Mouse (Mus musculus): ENCODE measurements around the gene Ggta1. TPM values are rescaled to one million over a fixed set of nuclear protein-coding genes. Genes with fewer than 3 reads are reported as not detected.

Gene Ggta1
- polyA plus RNA-seq, 1 experiment from 2014 or later: 14.6 TPM

DNA sequence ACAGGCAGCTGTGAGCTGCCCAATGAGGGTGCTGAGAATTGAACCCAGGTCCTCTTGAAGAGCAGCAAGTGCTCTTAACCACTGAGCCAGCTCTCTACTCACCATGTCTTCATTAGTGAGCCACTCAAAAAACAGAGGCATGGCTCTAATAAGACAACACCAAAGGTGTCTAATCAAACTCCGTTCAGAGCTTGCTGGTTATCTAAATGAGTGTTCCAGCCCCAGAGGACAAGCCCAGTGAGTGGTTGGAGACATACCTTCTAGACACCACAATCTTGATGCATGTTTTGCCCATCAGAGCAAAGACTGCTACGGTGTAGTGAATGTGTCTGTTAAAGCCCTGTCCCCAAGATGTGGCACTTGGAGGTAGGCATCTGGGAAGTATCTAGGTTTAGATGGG is 43.4 kb downstream of the Ggta1 start:
- H3K27ac ChIP-seq (ENCODE audit: low read length): no peak overlapping the region
- H3K4me2 ChIP-seq (ENCODE audit: low read depth, low read length): no peak overlapping the region
- ATAC-seq: no peak
- WGBS: 94% methylated on average over 2 of the region's 2 CpGs
- H3K4me1 ChIP-seq (ENCODE audit: control insufficient read depth, insufficient read depth, low read length): no peaks in the 10 kb centered on the region
- peaks cover 12% of the 10 kb centered on the region for H3K36me3 ChIP-seq (ENCODE audit: control insufficient read depth, insufficient read depth, low read length)
- H3K9ac ChIP-seq (ENCODE audit: low read depth, low read length): no peak overlapping the region
- 0 out of 2 replicates have a peak, but pooled peaks cover 3% of the 10 kb centered on the region for H3K9me3 ChIP-seq (ENCODE audit: control insufficient read depth, low read length)
- H3K27me3 ChIP-seq (replicated peaks; ENCODE audit: control insufficient read depth, insufficient read depth, low read length): no peaks in the 10 kb centered on the region
- no peak overlapping the region for H3K4me3 ChIP-seq (ENCODE audit: low read length)

DNA sequence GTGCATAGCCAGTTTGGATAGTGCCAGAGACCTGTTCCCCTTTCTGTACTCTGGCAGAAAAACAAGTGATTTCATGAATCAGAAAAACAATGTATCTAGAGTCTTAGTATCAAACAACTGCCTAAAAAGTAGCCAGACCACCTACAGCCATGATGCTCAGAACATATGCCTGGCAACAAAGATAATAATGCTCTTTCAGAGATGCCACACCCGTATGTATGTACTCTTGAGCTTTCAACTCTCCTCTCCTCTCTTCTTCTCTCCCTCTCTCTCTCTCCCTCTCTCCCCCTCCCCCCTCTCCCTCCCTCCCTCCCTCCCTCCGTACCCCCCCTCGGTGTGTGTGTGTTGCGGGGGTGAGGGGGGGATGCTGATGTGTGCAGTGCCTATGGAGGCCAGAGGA is 43.8 kb downstream of the Ggta1 start:
- 92% methylated on average over 4 of the region's 4 CpGs for WGBS
- Histone ChIP-seq H3K4me3 (ENCODE audit: low read length) (no peak overlapping the region), H3K9ac (ENCODE audit: low read depth, low read length) (no peak overlapping the region), H3K4me1 (ENCODE audit: control insufficient read depth, insufficient read depth, low read length) (no peaks in the 10 kb centered on the region), H3K27me3 (replicated peaks; ENCODE audit: control insufficient read depth, insufficient read depth, low read length) (no peaks in the 10 kb centered on the region), H3K4me2 (ENCODE audit: low read depth, low read length) (no peak overlapping the region), H3K36me3 (ENCODE audit: control insufficient read depth, insufficient read depth, low read length) (peaks cover 12% of the 10 kb centered on the region), H3K27ac (ENCODE audit: low read length) (no peak overlapping the region), H3K9me3 (ENCODE audit: control insufficient read depth, low read length) (0 out of 2 replicates have a peak, but pooled peaks cover 3% of the 10 kb centered on the region)
- no peak for ATAC-seq

DNA sequence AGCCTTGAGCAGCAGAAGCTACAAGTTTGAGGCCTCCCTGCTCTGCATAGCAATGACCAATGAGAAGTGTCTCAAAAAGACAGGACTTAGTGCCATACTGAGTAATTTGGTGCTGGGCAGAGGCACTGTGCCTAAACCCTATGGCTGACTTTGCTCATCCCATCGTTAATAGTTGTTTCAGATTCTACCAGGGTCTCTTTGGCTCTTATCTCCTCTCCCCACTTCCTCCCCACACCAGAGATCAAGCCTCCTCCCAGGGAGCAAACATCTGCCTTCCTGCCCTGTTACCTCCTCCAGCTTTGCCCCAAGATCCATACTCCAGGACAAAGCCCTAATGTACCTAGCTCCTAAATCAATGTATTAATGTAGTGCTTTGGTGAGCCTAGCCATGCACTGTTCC is 45.8 kb downstream of the Ggta1 start:
- Histone ChIP-seq H3K9me3 (ENCODE audit: control insufficient read depth, low read length) (0 out of 2 replicates have a peak, but pooled peaks cover 3% of the 10 kb centered on the region), H3K36me3 (ENCODE audit: control insufficient read depth, insufficient read depth, low read length) (peaks cover 12% of the 10 kb centered on the region), H3K9ac (ENCODE audit: low read depth, low read length) (no peak overlapping the region), H3K4me2 (ENCODE audit: low read depth, low read length) (no peak overlapping the region), H3K4me3 (ENCODE audit: low read length) (no peak overlapping the region), H3K4me1 (ENCODE audit: control insufficient read depth, insufficient read depth, low read length) (no peaks in the 10 kb centered on the region), H3K27ac (ENCODE audit: low read length) (no peak overlapping the region), H3K27me3 (replicated peaks; ENCODE audit: control insufficient read depth, insufficient read depth, low read length) (no peaks in the 10 kb centered on the region)
- 71% methylated on average over 1 of the region's 1 CpGs for WGBS
- no peak for ATAC-seq

DNA sequence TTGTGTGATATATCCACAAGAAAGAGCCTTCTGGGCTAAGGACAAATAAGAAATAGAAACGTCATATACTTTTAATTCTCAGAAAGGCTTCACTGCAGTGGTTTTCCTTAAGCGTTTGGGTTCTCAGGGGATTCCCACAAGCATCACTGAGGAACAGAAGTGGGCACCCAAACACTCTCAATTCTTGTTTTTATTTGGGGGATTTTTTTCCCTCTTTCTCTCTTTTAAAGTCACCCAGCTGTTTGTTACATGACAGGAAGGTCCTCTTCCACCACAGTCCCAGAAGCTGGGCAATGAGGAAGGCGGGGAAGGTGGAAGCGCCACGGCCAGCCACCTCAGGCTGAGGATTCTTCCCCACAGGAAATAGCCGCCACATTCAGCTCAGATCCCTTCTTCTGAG is 46.6 kb downstream of the Ggta1 start:
- Histone ChIP-seq H3K4me1 (ENCODE audit: control insufficient read depth, insufficient read depth, low read length) (no peaks in the 10 kb centered on the region), H3K4me3 (ENCODE audit: low read length) (no peak overlapping the region), H3K9ac (ENCODE audit: low read depth, low read length) (no peak overlapping the region), H3K9me3 (ENCODE audit: control insufficient read depth, low read length) (0 out of 2 replicates have a peak, but pooled peaks cover 3% of the 10 kb centered on the region), H3K36me3 (ENCODE audit: control insufficient read depth, insufficient read depth, low read length) (peaks cover 12% of the 10 kb centered on the region), H3K27me3 (replicated peaks; ENCODE audit: control insufficient read depth, insufficient read depth, low read length) (no peaks in the 10 kb centered on the region), H3K4me2 (ENCODE audit: low read depth, low read length) (no peak overlapping the region), H3K27ac (ENCODE audit: low read length) (no peak overlapping the region)
- WGBS: 77% methylated on average over 6 of the region's 6 CpGs
- no peak for ATAC-seq

DNA sequence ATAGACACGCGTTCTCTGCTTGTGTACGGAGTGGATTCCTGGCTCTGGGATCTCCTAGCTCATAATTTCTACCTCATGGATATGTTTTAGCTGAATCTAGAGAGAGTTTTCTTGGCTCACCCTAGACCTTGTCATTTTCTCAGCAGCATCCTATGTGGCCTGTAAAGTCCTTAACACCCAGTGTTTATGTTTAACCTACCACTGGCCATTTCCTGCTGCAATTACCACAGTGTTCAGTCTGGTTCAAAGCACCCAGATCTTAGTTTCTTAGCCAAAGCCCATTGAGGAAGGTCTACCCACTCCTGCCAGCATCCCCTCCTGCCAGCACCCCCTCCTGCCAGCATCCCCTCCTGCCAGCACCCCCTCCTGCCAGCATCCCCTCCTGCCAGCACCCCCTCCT is 50.2 kb downstream of the Ggta1 start:
- Histone ChIP-seq H3K27ac (ENCODE audit: low read length) (no peak overlapping the region), H3K9me3 (ENCODE audit: control insufficient read depth, low read length) (no peaks in the 10 kb centered on the region), H3K36me3 (ENCODE audit: control insufficient read depth, insufficient read depth, low read length) (no peaks in the 10 kb centered on the region), H3K27me3 (replicated peaks; ENCODE audit: control insufficient read depth, insufficient read depth, low read length) (no peaks in the 10 kb centered on the region), H3K9ac (ENCODE audit: low read depth, low read length) (no peak overlapping the region), H3K4me3 (ENCODE audit: low read length) (no peak overlapping the region), H3K4me1 (ENCODE audit: control insufficient read depth, insufficient read depth, low read length) (no peaks in the 10 kb centered on the region), H3K4me2 (ENCODE audit: low read depth, low read length) (no peak overlapping the region)
- ATAC-seq: no peak
- WGBS: 92% methylated on average over 3 of the region's 3 CpGs

DNA sequence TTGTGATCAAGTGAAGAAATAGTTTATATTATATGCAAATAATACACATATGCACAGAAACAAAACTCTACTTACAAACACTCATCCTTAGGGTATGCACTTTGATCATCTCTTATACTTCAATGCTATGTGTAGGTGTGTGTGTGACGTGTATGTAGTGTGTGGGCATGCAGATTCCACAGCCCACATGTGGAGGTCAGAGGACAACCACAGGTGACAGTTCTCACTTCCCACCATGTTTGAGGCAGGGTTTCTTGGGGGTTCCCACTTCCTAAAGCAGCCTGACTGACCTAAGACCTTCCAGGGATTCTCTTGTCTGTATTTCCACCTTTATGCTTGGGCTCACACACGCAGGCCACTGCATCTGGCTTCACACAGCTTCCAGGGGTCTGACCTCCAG is 50.8 kb downstream of the Ggta1 start:
- no peak for ATAC-seq
- no peak overlapping the region for H3K9ac ChIP-seq (ENCODE audit: low read depth, low read length)
- H3K4me2 ChIP-seq (ENCODE audit: low read depth, low read length): no peak overlapping the region
- H3K36me3 ChIP-seq (ENCODE audit: control insufficient read depth, insufficient read depth, low read length): no peaks in the 10 kb centered on the region
- no peak overlapping the region for H3K4me3 ChIP-seq (ENCODE audit: low read length)
- H3K27me3 ChIP-seq (replicated peaks; ENCODE audit: control insufficient read depth, insufficient read depth, low read length): no peaks in the 10 kb centered on the region
- H3K9me3 ChIP-seq (ENCODE audit: control insufficient read depth, low read length): no peaks in the 10 kb centered on the region
- no peak overlapping the region for H3K27ac ChIP-seq (ENCODE audit: low read length)
- H3K4me1 ChIP-seq (ENCODE audit: control insufficient read depth, insufficient read depth, low read length): no peaks in the 10 kb centered on the region
- 67% methylated on average over 2 of the region's 2 CpGs for WGBS

DNA sequence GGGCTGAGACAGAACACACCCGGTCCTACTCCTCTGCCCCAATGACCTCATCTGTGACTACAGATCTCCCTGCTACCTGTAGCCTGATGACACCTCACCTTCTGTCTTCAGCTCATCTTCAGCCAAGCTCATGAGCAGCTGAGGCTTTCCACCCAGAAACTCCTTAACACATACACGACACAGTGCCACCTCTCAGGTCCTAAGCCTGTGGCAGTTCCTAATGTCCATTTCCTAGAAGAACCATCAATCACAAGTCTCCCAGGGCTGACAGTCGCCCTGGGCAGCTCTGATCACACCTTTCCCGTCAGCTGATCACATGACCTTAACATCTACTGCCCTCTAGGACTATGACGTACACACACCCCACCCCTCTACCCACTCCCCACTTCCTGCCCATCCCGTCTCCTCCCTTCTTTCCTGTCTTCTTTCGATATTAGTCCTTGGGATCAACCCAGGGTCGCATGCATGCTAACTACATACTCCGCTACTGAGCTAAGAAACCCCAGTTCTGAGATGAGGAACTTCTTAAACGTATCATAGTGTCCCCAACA is 51.3 kb downstream of the Ggta1 start:
- WGBS: 70% methylated on average over 10 of the region's 10 CpGs
- Histone ChIP-seq H3K27ac (ENCODE audit: low read length) (no peak overlapping the region), H3K27me3 (replicated peaks; ENCODE audit: control insufficient read depth, insufficient read depth, low read length) (no peaks in the 10 kb centered on the region), H3K36me3 (ENCODE audit: control insufficient read depth, insufficient read depth, low read length) (no peaks in the 10 kb centered on the region), H3K4me2 (ENCODE audit: low read depth, low read length) (no peak overlapping the region), H3K9me3 (ENCODE audit: control insufficient read depth, low read length) (no peaks in the 10 kb centered on the region), H3K4me1 (ENCODE audit: control insufficient read depth, insufficient read depth, low read length) (no peaks in the 10 kb centered on the region), H3K9ac (ENCODE audit: low read depth, low read length) (no peak overlapping the region), H3K4me3 (ENCODE audit: low read length) (no peak overlapping the region)
- no peak for ATAC-seq

DNA sequence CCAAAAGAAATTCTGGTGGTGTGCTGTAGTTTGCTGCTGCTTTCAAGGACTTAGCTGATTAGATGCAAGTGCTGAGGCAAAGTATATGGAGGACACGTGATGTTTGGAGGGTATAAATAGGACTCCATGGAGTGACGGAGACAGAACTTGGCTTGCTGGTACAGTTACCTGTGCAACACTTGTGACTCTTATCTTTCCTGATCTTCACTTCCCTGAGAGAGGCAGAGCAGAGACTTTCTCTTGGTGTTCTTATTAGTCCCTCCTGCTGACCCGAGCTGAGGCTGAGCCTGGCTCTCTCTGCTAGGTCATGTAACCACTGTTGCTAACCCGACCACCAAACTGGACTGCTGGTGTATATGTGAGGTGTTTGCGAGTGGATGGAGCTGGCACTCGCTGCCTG is 53.6 kb downstream of the Ggta1 start:
- Histone ChIP-seq H3K9me3 (ENCODE audit: control insufficient read depth, low read length) (no peaks in the 10 kb centered on the region), H3K4me3 (ENCODE audit: low read length) (no peak overlapping the region)
- ATAC-seq: no peak

DNA sequence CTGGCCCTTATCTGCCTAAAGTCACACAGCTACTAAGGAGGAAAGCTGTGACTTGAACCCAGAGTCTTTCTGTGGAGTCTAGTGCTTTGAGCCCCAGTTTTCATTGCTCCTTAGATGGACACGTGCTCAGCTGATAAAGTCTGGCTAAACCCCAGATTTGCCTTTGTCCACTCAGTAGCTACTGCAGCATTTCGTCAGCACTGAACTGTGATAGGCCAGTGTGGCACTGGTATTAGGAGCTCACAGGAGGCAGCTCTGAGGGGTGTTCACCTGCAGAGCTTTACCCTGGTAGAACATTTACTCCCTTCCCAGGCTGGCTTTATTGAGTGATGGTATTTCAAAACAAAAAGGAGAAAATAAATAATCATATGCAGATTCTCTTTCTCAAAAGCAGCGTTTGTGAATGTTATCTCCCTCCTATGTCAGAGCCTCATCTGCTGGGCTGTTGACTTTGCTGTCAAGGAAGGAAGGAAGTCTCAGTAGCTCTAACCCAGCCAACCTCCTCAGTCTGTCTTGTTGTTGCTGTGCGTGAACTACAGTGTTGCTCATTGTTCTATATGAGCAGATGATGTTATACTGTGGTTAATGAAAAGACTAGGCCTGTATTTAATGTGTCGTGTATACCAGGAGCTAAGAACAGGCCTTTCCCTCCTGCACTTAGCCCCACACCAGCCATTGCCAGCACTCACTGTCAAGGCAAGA is 54.5 kb downstream of the Ggta1 start:
- Histone ChIP-seq H3K27me3 (replicated peaks; ENCODE audit: control insufficient read depth, insufficient read depth, low read length) (no peaks in the 10 kb centered on the region), H3K9me3 (ENCODE audit: control insufficient read depth, low read length) (no peaks in the 10 kb centered on the region), H3K4me1 (ENCODE audit: control insufficient read depth, insufficient read depth, low read length) (no peaks in the 10 kb centered on the region), H3K4me2 (ENCODE audit: low read depth, low read length) (no peak overlapping the region), H3K9ac (ENCODE audit: low read depth, low read length) (no peak overlapping the region), H3K36me3 (ENCODE audit: control insufficient read depth, insufficient read depth, low read length) (no peaks in the 10 kb centered on the region), H3K4me3 (ENCODE audit: low read length) (no peak overlapping the region), H3K27ac (ENCODE audit: low read length) (no peak overlapping the region)
- no peak for ATAC-seq
- 64% methylated on average over 5 of the region's 5 CpGs for WGBS

More for the DNA sequence above, 53.6 kb downstream of the Ggta1 start:
- 92% methylated on average over 6 of the region's 6 CpGs for WGBS
- Histone ChIP-seq H3K27me3 (replicated peaks; ENCODE audit: control insufficient read depth, insufficient read depth, low read length) (no peaks in the 10 kb centered on the region), H3K27ac (ENCODE audit: low read length) (no peak overlapping the region), H3K4me1 (ENCODE audit: control insufficient read depth, insufficient read depth, low read length) (no peaks in the 10 kb centered on the region), H3K36me3 (ENCODE audit: control insufficient read depth, insufficient read depth, low read length) (no peaks in the 10 kb centered on the region), H3K9ac (ENCODE audit: low read depth, low read length) (no peak overlapping the region), H3K4me2 (ENCODE audit: low read depth, low read length) (no peak overlapping the region)

Measured in intestine, embryonic 16.5 days (tissue).